Mouse (Mus musculus) stomach, embryonic 14.5 days (tissue): ENCODE measurements at regions not wholly inside any gene's neighbourhood (a gene's known extent, or its start where the extent isn't known, plus 50 kb on each side); places are given as distances from the start of the nearest gene placed in this dataset.
A peak's percentile ranks its signal among the peaks of the same experiment; 100 is the strongest.

Source experiments
- ATAC-seq: fragments of 200-750 bp; cut with Nextera tagmentation; 2 replicates; pipeline ENCODE4 v1.8.0; 2017; ENCODE audit warnings: low read depth, moderate TSS enrichment; ENCODE audit not compliant: insufficient number of reproducible peaks, insufficient read depth, low FRiP score
- H3K27ac ChIP-seq: fragments of 300-500 bp; sonication (generic); 2 replicates; pipeline ENCODE4 v1.5.1; 2014; ENCODE audit warnings: mild to moderate bottlenecking, low read length, moderate library complexity, mixed read lengths
- H3K27me3 ChIP-seq: fragments of 300-500 bp; sonication (generic); 2 replicates; pipeline ENCODE4 v1.6.1; 2014; ENCODE audit warnings: low read length, control low read depth, mixed read lengths; ENCODE audit not compliant: control insufficient read depth, insufficient read depth
- H3K36me3 ChIP-seq: fragments of 300-500 bp; sonication (generic); 2 replicates; pipeline ENCODE4 v1.6.1; 2014; ENCODE audit warnings: mild to moderate bottlenecking, control low read depth, low read length, moderate library complexity, mixed read lengths; ENCODE audit not compliant: control insufficient read depth, insufficient read depth
- H3K4me1 ChIP-seq: fragments of 300-500 bp; sonication (generic); 2 replicates; pipeline ENCODE4 v1.6.1; 2014; ENCODE audit warnings: low read length, control low read depth, mixed read lengths; ENCODE audit not compliant: control insufficient read depth, insufficient read depth
- H3K4me2 ChIP-seq: fragments of 300-500 bp; sonication (generic); replicated peaks from 2 replicates; pipeline ENCODE4 v1.6.1; 2014; ENCODE audit warnings: low read depth, low read length, control low read depth
- H3K4me3 ChIP-seq: fragments of 300-500 bp; sonication (generic); 2 replicates; pipeline ENCODE4 v1.5.1; 2014; ENCODE audit warnings: low read depth, low read length, control low read depth
- H3K9ac ChIP-seq: fragments of 300-500 bp; sonication (generic); replicated peaks from 2 replicates; pipeline ENCODE4 v1.6.1; 2014; ENCODE audit warnings: low read depth, mild to moderate bottlenecking, control low read depth, low read length, moderate library complexity, mixed read lengths
- H3K9me3 ChIP-seq: fragments of 300-500 bp; sonication (generic); 2 replicates; pipeline ENCODE4 v1.6.1; 2016; ENCODE audit warnings: low read depth, low read length, control low read depth; ENCODE audit not compliant: control insufficient read depth
- WGBS: fragments of 180-500 bp; shearing (Covaris S2); extraction: QIAGEN DNeasy Blood & Tissue Kit; methylation state at CpG from one replicate; pipeline ENCODE4 v1.1.7; 2014; 5-methylcytosine and 5-hydroxymethylcytosine counted together

DNA sequence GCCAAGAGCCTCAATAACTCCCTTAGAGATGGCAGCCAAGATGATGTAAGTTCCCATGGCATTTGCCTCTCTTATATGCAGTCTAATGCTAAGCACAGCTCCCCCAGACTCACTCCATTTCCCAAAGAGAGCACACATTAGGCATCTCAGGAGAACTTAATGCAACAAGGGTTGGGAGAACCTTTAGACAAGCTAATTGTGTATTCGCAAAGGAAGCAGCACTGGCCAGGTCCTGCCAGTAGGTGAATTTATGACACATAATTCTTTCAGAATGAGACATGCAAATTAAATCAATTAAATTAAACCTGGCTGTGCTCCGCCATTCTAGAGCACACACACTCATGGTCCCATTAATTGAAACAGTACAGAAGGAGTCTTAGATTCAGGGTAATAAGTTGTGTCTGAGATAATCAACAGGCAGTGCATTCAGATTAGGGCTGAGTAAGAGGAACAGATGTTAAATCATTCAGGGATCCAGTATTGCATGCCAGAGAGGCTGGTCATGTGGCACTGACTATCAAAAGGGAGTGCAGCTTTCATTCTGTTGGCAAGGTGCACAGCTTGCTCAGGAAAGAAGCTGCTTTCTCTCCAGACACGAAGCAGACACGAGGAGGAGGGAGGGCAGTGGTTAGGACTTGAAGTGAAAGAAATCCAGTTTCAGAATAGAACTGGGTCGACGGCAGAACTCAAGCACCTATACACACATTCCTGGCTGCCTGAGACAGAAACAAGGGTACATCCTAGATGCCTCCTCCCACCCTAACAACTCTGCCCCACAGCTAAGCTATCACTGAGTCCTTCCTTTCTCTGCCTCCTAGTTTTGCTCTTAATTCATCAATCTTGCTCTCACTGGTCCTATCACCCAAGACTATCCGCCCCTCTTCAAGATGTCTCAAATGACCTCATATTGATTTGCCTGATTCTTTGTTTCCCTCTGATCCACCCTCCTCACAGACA, 630.7 kb upstream of the Adamts9 start:
- Histone ChIP-seq H3K4me1 (no peaks in the 10 kb centered on the region), H3K4me3 (no peak overlapping the region), H3K9ac (no peak overlapping the region), H3K4me2 (no peak overlapping the region), H3K9me3 (no peaks in the 10 kb centered on the region), H3K27ac (no peak overlapping the region), H3K27me3 (no peaks in the 10 kb centered on the region), H3K36me3 (no peaks in the 10 kb centered on the region)
- WGBS, result 78% methylated on average over 7 of the region's 7 CpGs
- ATAC-seq, result no peak

DNA sequence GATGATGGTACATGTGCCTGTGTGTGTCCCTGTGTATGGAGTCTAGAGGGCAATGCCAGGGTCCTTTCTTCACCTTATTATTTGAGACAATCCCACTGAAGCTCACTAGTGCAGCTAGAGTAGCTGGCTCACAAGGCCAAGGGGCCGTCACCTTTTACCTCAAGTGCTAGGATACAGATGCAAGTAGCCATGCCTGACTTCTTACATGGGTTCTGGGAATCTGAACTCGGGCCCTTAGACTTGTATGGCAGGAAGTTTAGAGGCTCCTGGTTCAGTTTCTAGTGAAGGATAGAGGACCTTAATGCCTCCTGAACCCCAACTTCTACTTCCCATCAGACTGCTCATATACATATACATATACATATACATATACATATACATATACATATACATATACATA, 626.6 kb upstream of the Adamts9 start:
- Histone ChIP-seq H3K9ac (no peak overlapping the region), H3K4me2 (no peak overlapping the region), H3K27me3 (no peaks in the 10 kb centered on the region), H3K4me3 (no peak overlapping the region), H3K9me3 (no peaks in the 10 kb centered on the region), H3K27ac (no peak overlapping the region), H3K4me1 (no peaks in the 10 kb centered on the region), H3K36me3 (no peaks in the 10 kb centered on the region)
- WGBS, result 81% methylated on average over 2 of the region's 2 CpGs
- ATAC-seq, result no peak

- Histone ChIP-seq H3K4me1 (no peaks in the 10 kb centered on the region), H3K4me2 (no peak overlapping the region), H3K27me3 (no peaks in the 10 kb centered on the region), H3K9ac (no peak overlapping the region), H3K4me3 (no peak overlapping the region), H3K9me3 (no peaks in the 10 kb centered on the region), H3K36me3 (no peaks in the 10 kb centered on the region), H3K27ac (no peak overlapping the region)
- WGBS, result 73% methylated on average over 6 of the region's 6 CpGs
- no peak for ATAC-seq
Observed at GRCm38 (mm10) chr6:93569211-93569610, 625.9 kb upstream of the Adamts9 start.

DNA sequence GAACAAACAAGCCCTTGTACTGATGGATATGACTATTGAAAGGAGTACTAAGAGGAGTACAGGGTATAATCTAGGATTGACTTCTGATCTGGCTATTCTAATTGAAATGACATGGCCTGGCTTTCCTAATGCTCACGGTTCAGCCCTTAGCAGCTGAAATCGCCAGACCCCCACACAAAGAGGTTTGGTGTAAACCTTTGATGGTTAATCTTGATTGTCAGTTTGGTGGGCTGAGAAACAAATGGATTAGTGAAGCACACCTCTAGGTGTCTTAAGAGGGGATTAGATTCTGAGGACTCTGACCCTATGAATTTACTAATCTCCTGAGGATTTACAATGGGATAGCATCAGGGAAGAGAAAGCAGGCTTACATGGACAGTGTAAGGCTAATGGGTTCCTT, 623.4 kb upstream of the Adamts9 start:
- H3K4me1 ChIP-seq, result no peaks in the 10 kb centered on the region

GRCm38 (mm10) chr6:93548311-93548710, 605.0 kb upstream of the Adamts9 start:
- no peaks in the 10 kb centered on the region for H3K27me3 ChIP-seq
- 88% methylated on average over 2 of the region's 2 CpGs for WGBS
- H3K27ac ChIP-seq, result no peak overlapping the region
- ATAC-seq, result no peak
- no peak overlapping the region for H3K4me2 ChIP-seq
- H3K9me3 ChIP-seq, result no peaks in the 10 kb centered on the region
- no peak overlapping the region for H3K9ac ChIP-seq
- H3K4me1 ChIP-seq, result no peaks in the 10 kb centered on the region
- no peak overlapping the region for H3K4me3 ChIP-seq
- no peaks in the 10 kb centered on the region for H3K36me3 ChIP-seq

More for the DNA sequence above, 623.4 kb upstream of the Adamts9 start:
- no peak overlapping the region for H3K4me2 ChIP-seq
- H3K9me3 ChIP-seq, result no peaks in the 10 kb centered on the region
- H3K4me3 ChIP-seq, result no peak overlapping the region
- WGBS, result 44% methylated on average over 2 of the region's 2 CpGs
- no peaks in the 10 kb centered on the region for H3K36me3 ChIP-seq
- H3K27me3 ChIP-seq, result no peaks in the 10 kb centered on the region
- no peak for ATAC-seq
- H3K27ac ChIP-seq, result no peak overlapping the region
- H3K9ac ChIP-seq, result no peak overlapping the region

GRCm38 (mm10) chr6:93544246-93544645, 601.0 kb upstream of the Adamts9 start:
- Histone ChIP-seq H3K36me3 (no peaks in the 10 kb centered on the region), H3K9ac (no peak overlapping the region), H3K9me3 (no peaks in the 10 kb centered on the region), H3K27ac (no peak overlapping the region), H3K27me3 (no peaks in the 10 kb centered on the region), H3K4me3 (no peak overlapping the region), H3K4me1 (no peaks in the 10 kb centered on the region), H3K4me2 (no peak overlapping the region)
- 50% methylated on average over 1 of the region's 1 CpGs for WGBS
- no peak for ATAC-seq

DNA sequence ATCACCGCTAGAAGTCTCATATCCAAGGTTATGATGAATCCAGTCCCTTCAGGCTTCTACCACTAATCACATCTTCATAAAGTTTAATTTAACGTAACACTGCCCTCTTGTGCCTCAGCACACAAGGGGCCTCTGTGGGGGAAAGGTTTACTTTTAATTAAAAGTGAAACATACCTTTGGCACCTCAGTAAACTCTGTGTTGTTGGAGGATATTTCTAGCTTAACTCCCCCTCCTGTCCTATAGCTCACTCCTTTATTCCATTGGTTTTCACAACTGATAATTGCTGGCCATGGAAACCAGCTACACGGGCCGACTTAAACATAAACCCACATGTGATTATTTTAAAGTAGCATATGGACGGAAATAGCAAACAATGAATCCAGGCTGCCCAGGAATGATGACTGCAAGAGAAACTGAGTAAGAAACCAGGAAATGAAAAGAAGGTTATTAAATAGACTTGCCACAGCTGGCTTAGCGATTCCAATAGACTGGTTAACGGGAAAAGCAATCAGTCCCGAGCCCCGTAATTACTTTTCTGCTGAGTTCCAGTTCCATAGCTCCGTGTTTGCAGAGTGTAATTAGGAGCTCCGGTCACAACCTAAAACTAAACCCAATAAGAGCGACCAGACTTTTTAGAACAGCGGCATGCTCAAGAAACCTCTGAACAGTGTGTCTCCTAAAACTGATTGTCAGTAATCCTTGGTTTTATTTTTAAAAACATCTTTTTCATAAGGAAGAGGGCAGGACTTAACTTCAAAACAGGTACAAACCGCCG, 600.2 kb upstream of the Adamts9 start:
- 41% methylated on average over 15 of the region's 15 CpGs for WGBS
- Histone ChIP-seq H3K36me3 (no peaks in the 10 kb centered on the region), H3K27me3 (no peaks in the 10 kb centered on the region), H3K9me3 (no peaks in the 10 kb centered on the region), H3K4me2 (peak overlapping the region; percentile 10; the same call in 1 of the 2 replicates), H3K4me1 (no peaks in the 10 kb centered on the region), H3K9ac (no peak overlapping the region), H3K27ac (no peak overlapping the region), H3K4me3 (no peak overlapping the region)
- ATAC-seq, result no peak

DNA sequence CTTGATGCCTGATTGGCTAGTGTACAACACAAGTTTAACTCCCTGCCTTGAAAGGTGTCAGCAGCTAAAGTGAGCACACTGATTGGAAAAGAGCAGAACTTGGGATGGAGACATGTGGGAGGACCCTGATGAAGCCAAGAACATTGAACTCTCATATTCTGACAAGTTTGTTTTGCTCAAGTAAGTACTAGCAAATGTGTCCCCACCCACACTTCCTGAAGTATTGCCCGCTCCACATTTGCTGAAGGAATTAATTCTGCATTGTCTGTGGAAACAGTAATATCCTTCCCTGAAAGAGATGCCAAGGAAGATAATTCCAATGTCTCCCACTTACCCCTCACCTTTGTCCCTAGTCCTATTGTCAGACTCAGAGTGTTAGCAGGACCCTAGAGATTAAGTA, 596.3 kb upstream of the Adamts9 start:
- 72% methylated on average over 1 of the region's 1 CpGs for WGBS
- no peak overlapping the region for H3K9ac ChIP-seq
- H3K27me3 ChIP-seq, result no peaks in the 10 kb centered on the region
- no peak overlapping the region for H3K4me2 ChIP-seq
- no peak overlapping the region for H3K27ac ChIP-seq
- no peak for ATAC-seq
- H3K4me3 ChIP-seq, result no peak overlapping the region
- no peaks in the 10 kb centered on the region for H3K9me3 ChIP-seq
- no peaks in the 10 kb centered on the region for H3K4me1 ChIP-seq
- no peaks in the 10 kb centered on the region for H3K36me3 ChIP-seq
